Mouse (Mus musculus): Measurements from ENCODE around the gene Olfr507.
"Not testable (repeated sequence)": the region's sequence is repeated elsewhere in the genome, so short reads cannot be mapped to it uniquely, and the experiment has no call there.

The Olfr507 gene

DNA sequence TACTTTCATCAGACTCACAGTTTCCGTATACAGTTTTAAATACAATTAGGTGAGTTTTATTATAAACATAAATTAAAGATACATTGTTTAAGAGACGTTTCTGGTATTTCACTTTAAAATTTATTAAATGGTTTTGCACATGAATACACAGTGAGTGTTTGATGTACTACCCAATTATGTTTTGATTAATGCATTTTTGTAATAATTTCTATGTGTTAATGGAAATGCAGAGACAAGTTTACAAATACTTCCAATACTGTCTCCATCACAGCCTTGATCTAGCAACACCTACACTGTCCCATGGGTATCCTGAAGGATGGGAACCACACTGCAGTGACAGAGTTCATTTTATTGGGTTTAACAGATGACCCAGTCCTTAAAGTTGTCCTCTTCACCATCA lies at the start of gene Olfr507:
Olfr507 (plus strand) TSS at position 301 of the 400 bp plus-strand sequence.
- no peak for DNase-seq (ENCODE audit: low read depth, low spot score)

DNA sequence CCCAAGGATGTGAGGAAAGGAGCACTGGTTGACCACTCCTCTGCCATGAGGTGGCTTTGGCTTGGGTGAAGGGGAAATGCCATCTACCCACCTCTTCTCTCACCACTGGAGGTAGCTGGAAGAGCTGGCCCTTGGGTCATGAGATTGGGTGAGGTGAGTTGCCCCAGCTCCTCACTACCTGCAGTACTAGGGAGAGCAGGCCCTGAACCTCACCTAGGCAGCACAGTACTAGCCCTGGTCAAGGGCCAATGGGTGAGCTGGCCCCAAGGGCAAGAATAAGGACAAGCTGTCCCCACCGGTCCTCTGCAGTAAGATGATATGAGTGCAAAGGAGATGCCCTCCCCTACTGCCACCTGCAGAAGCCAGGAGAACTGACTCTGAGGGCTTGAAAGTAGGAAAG lies 31.8 kb upstream of the Olfr507 start:
- DNase-seq (ENCODE audit: low read depth, low spot score): no peak

DNA sequence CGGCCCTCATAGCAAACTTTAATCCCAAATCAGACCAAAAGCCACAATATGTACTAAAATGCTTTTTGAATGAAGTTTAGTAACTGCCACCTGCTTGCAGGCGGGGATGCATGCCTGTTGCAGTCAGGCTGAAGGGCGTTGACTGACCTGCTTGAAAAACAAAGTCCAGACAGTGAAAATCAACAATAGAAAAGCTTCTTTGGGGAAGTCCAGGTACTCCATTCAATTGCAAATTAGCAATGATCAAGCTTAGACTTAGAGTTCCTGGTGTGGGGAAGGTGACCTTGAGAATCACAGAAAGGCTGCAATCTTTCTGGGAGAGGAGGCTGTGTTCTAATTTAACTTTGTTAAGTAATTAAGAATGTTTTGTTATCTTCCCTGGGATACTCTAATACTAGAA lies 19.7 kb upstream of the Olfr507 start:
- DNase-seq (ENCODE audit: low read depth, low spot score): not testable (repeated sequence)

DNA sequence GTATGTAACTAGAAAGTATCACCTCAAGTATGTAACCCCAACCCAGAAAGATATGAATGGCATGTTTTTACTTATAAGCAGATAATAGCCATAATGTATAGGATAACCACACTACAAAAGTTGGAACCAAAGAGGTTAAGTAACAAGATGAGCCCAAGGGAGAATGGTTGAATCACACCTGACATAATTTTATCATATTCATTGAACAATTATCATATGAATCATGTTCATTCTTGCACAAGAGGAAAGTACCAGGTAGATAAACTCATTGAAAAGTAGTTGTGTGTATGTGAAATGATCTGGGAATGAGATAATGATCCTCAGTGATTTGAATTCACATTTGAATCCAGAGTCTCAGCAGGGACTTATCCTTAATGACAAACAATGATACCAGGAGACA lies 11.1 kb upstream of the Olfr507 start, which contains the start of gene Olfr506:
Olfr506 (plus strand) TSS at position 301 of the 400 bp plus-strand sequence.
- no peak for DNase-seq (ENCODE audit: low read depth, low spot score)

DNA sequence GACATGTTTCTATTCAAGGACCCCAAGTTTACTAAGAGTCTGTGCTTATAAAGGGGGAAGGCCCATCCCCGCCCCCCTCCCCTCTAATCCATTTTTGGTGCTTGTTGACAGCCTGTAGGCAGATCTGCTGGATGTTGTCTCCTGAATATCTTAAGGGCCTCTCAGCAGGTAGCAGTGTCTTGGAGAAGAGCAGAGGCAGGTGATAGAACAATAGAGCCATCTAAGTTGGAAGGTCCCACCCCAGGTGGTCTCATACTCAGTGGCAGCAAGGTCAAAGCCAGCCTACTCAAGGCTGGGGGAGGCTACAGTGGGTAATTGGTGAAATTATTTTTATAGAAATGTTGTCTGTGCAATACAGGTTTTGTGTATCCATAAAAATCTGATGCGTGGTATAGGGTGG lies 7.5 kb upstream of the Olfr507 start:
- DNase-seq (ENCODE audit: low read depth, low spot score): no peak

DNA sequence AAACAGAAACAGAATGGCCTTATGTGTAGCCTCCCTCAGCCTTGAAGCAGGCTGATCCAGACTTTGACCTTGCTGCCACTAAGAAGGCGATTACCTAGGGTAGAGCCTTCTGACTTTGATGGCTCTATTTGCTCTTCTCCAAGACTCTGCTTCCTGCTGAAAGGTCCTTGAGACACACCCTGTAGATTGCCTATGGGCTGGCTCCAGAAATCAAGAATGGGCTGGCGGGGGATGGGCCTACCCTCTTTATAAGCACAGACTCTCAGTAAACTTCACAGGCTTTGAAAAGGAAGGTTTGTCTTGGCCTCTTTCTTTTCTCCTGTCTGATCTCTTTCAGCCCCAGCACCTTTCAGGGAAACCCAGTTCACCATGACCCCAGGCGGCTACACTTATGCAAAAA lies 4.8 kb upstream of the Olfr507 start:
- DNase-seq (ENCODE audit: low read depth, low spot score): not testable (repeated sequence)

DNA sequence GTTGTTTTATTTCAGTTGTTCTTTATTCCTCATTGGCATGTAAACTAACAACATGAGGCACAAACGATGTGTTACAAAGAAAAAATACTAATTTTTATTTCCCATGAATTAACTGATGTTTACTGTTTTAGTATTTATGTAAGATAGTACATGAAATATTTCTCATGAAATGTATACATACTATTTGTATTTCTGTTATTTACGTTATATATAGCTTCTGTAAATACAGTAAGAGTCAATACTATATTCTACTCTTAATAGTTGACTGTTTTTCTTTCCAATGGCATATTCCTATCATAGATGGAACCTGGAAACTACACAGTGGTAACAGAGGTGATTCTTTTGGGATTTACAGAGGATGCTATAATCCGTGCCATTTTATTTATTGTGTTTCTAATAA lies 8.1 kb downstream of the Olfr507 start, which contains the start of gene Olfr508:
Olfr508 (plus strand) TSS at position 301 of the 400 bp plus-strand sequence.
- no peak for DNase-seq (ENCODE audit: low read depth, low spot score)

DNA sequence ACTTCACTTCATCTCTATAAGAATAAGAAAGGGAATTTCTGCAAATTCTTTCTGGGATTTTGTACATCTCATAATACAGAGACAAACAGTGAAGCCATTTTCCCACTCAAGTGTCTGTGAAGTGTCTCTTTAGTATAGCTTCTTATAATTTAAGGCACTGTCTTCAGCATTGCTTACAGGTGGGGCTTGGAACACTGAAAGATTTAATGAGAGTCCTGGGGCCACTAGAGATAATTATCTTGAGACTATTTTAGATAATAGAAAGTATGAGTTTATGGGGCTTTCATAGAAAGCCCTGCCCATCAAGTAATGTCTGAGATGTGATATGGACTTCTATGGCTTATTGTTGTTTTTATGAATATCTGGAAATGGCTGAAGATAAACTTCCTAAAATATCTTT lies 30.2 kb downstream of the Olfr507 start, which contains the start of gene Olfr509:
Olfr509 (minus strand) TSS at position 101 of the 400 bp plus-strand sequence.
- DNase-seq (ENCODE audit: low read depth, low spot score): no peak

DNA sequence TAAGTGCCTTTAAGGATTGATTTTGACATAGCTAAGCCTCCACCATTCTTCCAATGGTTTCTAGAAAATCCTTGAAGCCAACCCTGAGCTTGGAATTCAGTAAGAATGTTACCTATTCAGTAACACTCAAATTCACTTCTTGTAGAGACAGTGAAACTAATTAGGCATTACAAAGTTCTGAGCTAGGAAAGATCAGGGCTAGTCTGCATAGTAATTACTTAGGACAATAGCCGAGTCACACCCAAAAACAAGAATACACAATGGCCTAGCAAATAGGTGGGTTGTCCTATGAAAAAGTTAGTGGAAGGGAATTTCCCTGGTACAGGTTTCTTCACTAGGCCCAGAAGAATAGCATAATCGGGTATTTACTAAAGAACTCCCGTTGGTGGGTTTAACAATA lies 40.8 kb downstream of the Olfr507 start:
- no peak for DNase-seq (ENCODE audit: low read depth, low spot score)

DNA sequence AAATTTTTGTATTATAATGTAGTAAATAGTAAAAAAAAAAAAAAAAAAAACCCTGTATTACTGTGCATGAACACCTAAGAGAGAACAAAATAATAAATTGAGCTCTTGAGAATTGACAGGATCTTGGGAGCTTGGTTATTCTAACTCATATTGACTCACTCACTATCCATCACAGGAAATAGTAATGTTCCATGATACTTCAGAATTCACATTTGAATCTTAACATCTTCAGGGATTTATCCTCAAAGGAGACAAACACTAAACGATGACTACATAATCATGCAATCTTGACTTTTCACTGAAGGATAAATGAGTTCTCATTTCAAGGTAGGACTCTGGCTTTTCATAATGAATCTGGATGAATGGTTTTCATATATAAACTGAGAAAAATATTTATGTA lies 44.5 kb downstream of the Olfr507 start, which contains the start of gene Olfr510:
Olfr510 (plus strand) TSS at position 301 of the 400 bp plus-strand sequence.
- no peak for DNase-seq (ENCODE audit: low read depth, low spot score)

DNA sequence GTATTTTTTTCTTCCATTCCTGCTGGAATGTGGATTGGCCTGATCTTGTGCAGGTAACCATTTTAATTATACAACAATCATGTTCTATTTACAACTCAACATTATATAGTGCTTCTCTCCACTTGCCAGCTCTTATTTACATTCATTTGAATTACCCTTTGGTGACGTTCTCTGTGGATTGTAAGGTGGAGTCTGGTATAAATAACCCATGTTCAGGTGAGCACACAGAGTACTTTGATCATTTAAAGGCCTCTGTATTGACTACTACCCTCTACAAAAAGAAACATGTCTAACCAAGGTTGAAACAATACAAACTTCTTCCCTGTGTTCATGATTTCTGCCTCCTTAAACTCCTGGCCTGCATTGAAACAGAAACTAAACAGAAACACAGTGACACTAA lies 49.4 kb downstream of the Olfr507 start:
- no peak for DNase-seq (ENCODE audit: low read depth, low spot score)

All from skeletal muscle tissue, adult 2 months (tissue).